Mouse (Mus musculus): ENCODE data around the gene Pde6b.

Gene Pde6b

GRCm38 (mm10) chr5:108403453-108403852 is 15.3 kb downstream of the Pde6b start:
- DNase-seq: no peak

GRCm38 (mm10) chr5:108405460-108405859 is 17.3 kb downstream of the Pde6b start:
- no peak for DNase-seq

- DNase-seq: no peak
Measured at GRCm38 (mm10) chr5:108406977-108407376, 18.8 kb downstream of the Pde6b start.

- no peak for DNase-seq
Measured at GRCm38 (mm10) chr5:108414711-108415110, 26.5 kb downstream of the Pde6b start.

GRCm38 (mm10) chr5:108422741-108423140 is 34.5 kb downstream of the Pde6b start:
- DNase-seq: no peak

- DNase-seq: no peak
Measured at GRCm38 (mm10) chr5:108423427-108423826, 35.2 kb downstream of the Pde6b start.

- peak; percentile 73 for DNase-seq
Measured at GRCm38 (mm10) chr5:108427186-108427585, 39.0 kb downstream of the Pde6b start.

GRCm38 (mm10) chr5:108431196-108431595 is 43.0 kb downstream of the Pde6b start:
- peak; percentile 53 for DNase-seq

GRCm38 (mm10) chr5:108433804-108434587 is 45.8 kb downstream of the Pde6b start, which contains the start of gene Atp5k:
TSS of gene Atp5k (minus strand) at chr5:108434448.
- DNase-seq: peak; percentile 95

- no peak for DNase-seq
Measured at GRCm38 (mm10) chr5:108436101-108436500, 47.9 kb downstream of the Pde6b start.

- DNase-seq: no peak
Measured at GRCm38 (mm10) chr5:108446973-108447372, 58.8 kb downstream of the Pde6b start.

- DNase-seq: no peak
Measured at GRCm38 (mm10) chr5:108447857-108448256, 59.7 kb downstream of the Pde6b start.

GRCm38 (mm10) chr5:108448785-108449668 is 60.8 kb downstream of the Pde6b start, which contains the start of gene Mfsd7a:
TSS of gene Mfsd7a (minus strand) at chr5:108448891.
- peak; percentile 65 for DNase-seq

- DNase-seq: no peak
Measured at GRCm38 (mm10) chr5:108450837-108451540, 62.8 kb downstream of the Pde6b start.

GRCm38 (mm10) chr5:108451611-108452010 is 63.4 kb downstream of the Pde6b start:
- DNase-seq: no peak

GRCm38 (mm10) chr5:108452422-108452821 is 64.2 kb downstream of the Pde6b start:
- DNase-seq: no peak

GRCm38 (mm10) chr5:108454094-108454493 is 65.9 kb downstream of the Pde6b start:
- DNase-seq: no peak

GRCm38 (mm10) chr5:108458706-108459105 is 70.5 kb downstream of the Pde6b start:
- no peak for DNase-seq

GRCm38 (mm10) chr5:108460461-108460860 is 72.3 kb downstream of the Pde6b start:
- no peak for DNase-seq

GRCm38 (mm10) chr5:108461082-108462065 is 73.2 kb downstream of the Pde6b start, which contains the start of gene Pcgf3:
TSS of gene Pcgf3 (plus strand) at chr5:108461232.
- DNase-seq: peak; percentile 96

GRCm38 (mm10) chr5:108462446-108462845 is 74.3 kb downstream of the Pde6b start:
- no peak for DNase-seq

Measured in retina, postnatal 1 day (tissue).